Mouse (Mus musculus) intestine, postnatal 0 days (tissue): Measurements from ENCODE around the gene Pard3b. TPM values are rescaled to one million over a fixed set of nuclear protein-coding genes. Genes with fewer than 3 reads are reported as not detected.
A peak's percentile ranks its signal among the peaks of the same experiment; 100 is the strongest.

Experiments
- ATAC-seq: fragments of 200-750 bp; cut with Nextera tagmentation; 2 replicates; pipeline ENCODE4 v1.8.0; 2017; ENCODE audit warnings: mild to moderate bottlenecking, moderate TSS enrichment, moderate library complexity
- H3K27ac ChIP-seq: fragments of 300-500 bp; sonication (generic); 2 replicates; pipeline ENCODE4 v1.5.1; 2014; ENCODE audit warnings: mild to moderate bottlenecking, low read depth, low read length, moderate library complexity
- H3K27me3 ChIP-seq: fragments of 300-500 bp; sonication (generic); replicated peaks from 2 replicates; pipeline ENCODE4 v1.6.1; 2014; ENCODE audit warnings: low read length, mixed read lengths; ENCODE audit not compliant: control insufficient read depth, insufficient read depth
- H3K36me3 ChIP-seq: fragments of 300-500 bp; sonication (generic); 2 replicates; pipeline ENCODE4 v1.6.1; 2014; ENCODE audit warnings: mild to moderate bottlenecking, moderate library complexity; ENCODE audit not compliant: control insufficient read depth, insufficient read depth
- H3K4me1 ChIP-seq: fragments of 300-500 bp; sonication (generic); replicated peaks from 2 replicates; pipeline ENCODE4 v1.6.1; 2014; ENCODE audit warnings: antibody characterized with exemption, low read length, mixed read lengths; ENCODE audit not compliant: control insufficient read depth, insufficient read depth
- H3K4me2 ChIP-seq: fragments of 300-500 bp; sonication (generic); replicated peaks from 2 replicates; pipeline ENCODE4 v1.6.1; 2014; ENCODE audit warnings: low read depth, mild to moderate bottlenecking, moderate library complexity
- H3K4me3 ChIP-seq: fragments of 300-500 bp; sonication (generic); 2 replicates; pipeline ENCODE4 v1.5.1; 2014; ENCODE audit warnings: low read depth, low read length
- H3K9ac ChIP-seq: fragments of 300-500 bp; sonication (generic); 2 replicates; pipeline ENCODE4 v1.6.1; 2014; ENCODE audit warnings: mild to moderate bottlenecking, low read depth, low read length
- H3K9me3 ChIP-seq: fragments of 300-500 bp; sonication (generic); 2 replicates; pipeline ENCODE4 v1.6.1; 2016; ENCODE audit warnings: mixed run types; ENCODE audit not compliant: control insufficient read depth
- CTCF ChIP-seq: sonication (generic); IDR thresholded peaks from 2 replicates; pipeline ENCODE4 v1.5.1; 2016; ENCODE audit warnings: low read depth, mild to moderate bottlenecking, control low read depth, antibody characterized with exemption, moderate library complexity
- WGBS: fragments of 180-500 bp; shearing (Covaris S2); extraction: QIAGEN DNeasy Blood & Tissue Kit; methylation state at CpG from one replicate; pipeline ENCODE4 v1.1.7; 2014; 5-methylcytosine and 5-hydroxymethylcytosine counted together
- polyA plus RNA-seq: library from polyadenylated mRNA; unstranded; fragments of >200 nt; fragmentation: Nextera tagmentation; extraction: Ambion mirVana; gene quantifications from 2 replicates; pipeline ENCODE4 v1.2.1, GENCODE M21; 2015

Gene Pard3b
- polyA plus RNA-seq, 1 experiment from 2014 or later = 17.2 TPM

DNA sequence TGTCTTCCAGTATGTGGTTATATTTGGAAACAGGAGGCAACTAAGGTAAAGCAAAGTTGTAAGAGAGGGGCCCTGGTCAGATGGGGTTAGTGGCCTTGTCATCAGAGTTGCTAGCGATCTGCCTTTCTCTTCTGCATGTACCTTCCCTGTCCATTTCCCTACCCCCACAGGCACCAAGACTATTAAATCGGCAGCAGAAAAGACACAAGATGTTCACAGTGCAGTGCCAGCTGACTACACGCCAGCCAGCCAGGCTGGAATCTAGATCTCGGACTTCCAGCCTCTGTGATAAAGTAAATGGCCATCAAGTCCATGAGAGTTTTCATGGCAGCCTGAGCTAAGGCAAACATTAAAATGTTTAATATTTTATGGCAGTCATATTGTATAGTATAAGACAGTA is 257.4 kb downstream of the Pard3b start:
- no peaks in the 10 kb centered on the region for H3K4me1 ChIP-seq
- H3K9ac ChIP-seq = no peak overlapping the region
- ATAC-seq = no peak
- no peaks in the 10 kb centered on the region for H3K9me3 ChIP-seq
- no peaks in the 10 kb centered on the region for H3K36me3 ChIP-seq
- H3K27ac ChIP-seq = no peak overlapping the region
- H3K4me3 ChIP-seq = no peak overlapping the region
- TF ChIP-seq CTCF = no peak
- H3K27me3 ChIP-seq = no peaks in the 10 kb centered on the region
- H3K4me2 ChIP-seq = no peak overlapping the region
- 75% methylated on average over 4 of the region's 4 CpGs for WGBS

DNA sequence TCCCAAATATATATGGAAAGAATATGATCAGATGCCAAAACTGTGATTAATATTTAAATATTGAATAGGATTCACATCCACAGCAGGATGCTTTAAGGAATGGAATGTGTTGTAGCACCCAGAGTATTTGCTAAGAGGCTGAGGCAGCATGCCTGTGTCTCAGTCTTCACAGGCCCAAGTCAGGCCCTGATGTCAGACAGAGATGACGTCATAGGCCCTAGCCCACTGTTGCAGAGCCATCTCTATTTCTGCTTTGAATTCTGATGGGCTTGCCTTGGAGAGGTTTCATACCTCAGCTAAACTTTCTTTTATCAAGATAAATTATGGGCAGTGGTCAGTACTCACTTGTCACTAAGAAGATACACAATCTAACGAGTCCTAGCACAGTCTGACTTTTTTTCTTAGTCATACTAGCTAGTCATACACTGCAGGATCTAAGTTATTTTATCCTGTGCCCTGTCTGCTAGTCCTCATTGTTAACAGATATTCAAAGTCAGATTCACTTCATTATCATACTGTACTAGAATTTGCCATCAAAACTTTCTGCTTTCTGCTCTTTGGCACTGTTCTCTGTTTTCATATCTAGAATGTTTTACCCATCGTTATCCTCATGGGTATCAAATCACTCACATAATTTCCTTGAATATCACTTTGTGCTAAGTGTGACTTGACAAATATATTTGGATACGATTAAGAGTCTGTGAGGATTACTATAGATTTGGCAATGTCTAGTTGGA is 264.8 kb downstream of the Pard3b start:
- Histone ChIP-seq H3K4me2 (no peak overlapping the region), H3K27ac (no peak overlapping the region)
- WGBS = 73% methylated on average over 4 of the region's 4 CpGs

DNA sequence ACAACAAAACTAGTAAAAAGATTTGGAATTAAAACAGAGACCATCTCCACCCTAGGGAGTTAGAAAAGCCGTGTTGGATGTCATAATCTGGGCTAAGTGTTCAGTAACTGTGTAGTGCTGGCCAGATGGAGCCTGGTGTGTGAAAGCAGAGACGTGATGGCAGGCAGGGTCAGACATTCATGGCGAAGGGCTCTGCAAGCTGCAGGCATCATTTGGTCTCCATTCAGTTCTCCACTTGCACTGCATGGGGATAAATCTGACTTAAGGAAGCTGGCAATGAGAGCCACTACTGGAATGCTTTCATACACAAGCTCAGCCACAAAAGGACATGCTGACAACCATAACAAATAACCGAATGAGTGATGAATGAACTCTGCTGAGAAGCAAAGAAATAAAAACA is 265.4 kb downstream of the Pard3b start:
- Histone ChIP-seq H3K27me3 (no peaks in the 10 kb centered on the region), H3K9me3 (no peaks in the 10 kb centered on the region), H3K36me3 (no peaks in the 10 kb centered on the region), H3K4me3 (no peak overlapping the region), H3K27ac (no peak overlapping the region), H3K4me1 (no peaks in the 10 kb centered on the region), H3K9ac (no peak overlapping the region), H3K4me2 (no peak overlapping the region)
- no peak for TF ChIP-seq CTCF
- no peak for ATAC-seq
- 65% methylated on average over 4 of the region's 4 CpGs for WGBS

More for the DNA sequence above, 264.8 kb downstream of the Pard3b start:
- Histone ChIP-seq H3K4me3 (no peak overlapping the region), H3K9ac (no peak overlapping the region), H3K27me3 (no peaks in the 10 kb centered on the region), H3K36me3 (no peaks in the 10 kb centered on the region), H3K9me3 (no peaks in the 10 kb centered on the region), H3K4me1 (no peaks in the 10 kb centered on the region)
- no peak for TF ChIP-seq CTCF
- no peak for ATAC-seq

DNA sequence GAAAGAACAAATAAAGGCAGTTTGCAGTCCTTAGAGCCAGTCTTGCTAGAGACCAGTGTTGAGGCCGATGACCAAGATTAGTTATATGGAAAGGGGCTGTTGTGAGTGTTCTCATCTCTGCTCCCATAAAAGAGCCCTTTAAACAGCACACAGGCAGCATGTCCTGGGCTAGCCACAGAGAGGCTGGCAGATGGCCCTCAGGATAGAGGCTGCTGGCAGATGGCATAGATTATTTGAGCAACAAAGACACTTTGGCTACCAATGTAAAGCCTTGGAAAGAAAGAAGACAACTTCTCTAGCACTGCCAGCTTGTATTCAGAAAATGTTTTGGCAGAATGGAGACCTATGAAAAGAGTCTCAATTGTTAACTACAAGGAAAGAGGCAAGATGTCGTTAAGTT is 274.3 kb downstream of the Pard3b start:
- no peaks in the 10 kb centered on the region for H3K36me3 ChIP-seq
- TF ChIP-seq CTCF = no peak
- no peak overlapping the region for H3K4me2 ChIP-seq
- H3K4me1 ChIP-seq = no peaks in the 10 kb centered on the region
- 77% methylated on average over 2 of the region's 2 CpGs for WGBS
- ATAC-seq = no peak
- H3K9ac ChIP-seq = no peak overlapping the region
- H3K9me3 ChIP-seq = no peaks in the 10 kb centered on the region
- H3K27ac ChIP-seq = no peak overlapping the region
- H3K27me3 ChIP-seq = no peaks in the 10 kb centered on the region
- H3K4me3 ChIP-seq = no peak overlapping the region

DNA sequence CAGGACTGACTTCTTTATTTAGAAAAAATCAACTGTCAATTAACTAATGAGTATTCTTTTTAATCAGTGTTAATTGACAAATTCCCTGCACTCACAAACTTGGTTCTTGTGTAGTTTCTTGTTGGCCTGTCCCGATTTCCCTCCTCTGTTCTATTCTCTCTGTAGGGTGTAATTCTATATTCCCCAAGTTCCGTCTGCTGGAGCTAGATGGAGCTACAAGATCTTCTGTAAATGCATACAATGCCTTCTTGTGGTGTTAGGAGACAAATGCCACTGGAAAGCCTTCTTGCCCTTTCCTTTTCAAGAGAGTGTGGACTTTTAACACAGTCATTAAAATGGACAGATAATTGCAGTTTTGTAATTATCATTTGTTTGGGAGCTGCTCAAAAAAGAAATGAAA is 286.3 kb downstream of the Pard3b start:
- no peak overlapping the region for H3K4me2 ChIP-seq
- ATAC-seq = no peak
- no peaks in the 10 kb centered on the region for H3K36me3 ChIP-seq
- no peaks in the 10 kb centered on the region for H3K9me3 ChIP-seq
- H3K27ac ChIP-seq = no peak overlapping the region
- no peak overlapping the region for H3K4me3 ChIP-seq
- WGBS = 34% methylated on average over 2 of the region's 2 CpGs
- no peaks in the 10 kb centered on the region for H3K27me3 ChIP-seq
- peak; percentile 87 for TF ChIP-seq CTCF
- H3K4me1 ChIP-seq = peaks cover 8% of the 10 kb centered on the region; the same call in 1 of the 2 replicates
- H3K9ac ChIP-seq = no peak overlapping the region

DNA sequence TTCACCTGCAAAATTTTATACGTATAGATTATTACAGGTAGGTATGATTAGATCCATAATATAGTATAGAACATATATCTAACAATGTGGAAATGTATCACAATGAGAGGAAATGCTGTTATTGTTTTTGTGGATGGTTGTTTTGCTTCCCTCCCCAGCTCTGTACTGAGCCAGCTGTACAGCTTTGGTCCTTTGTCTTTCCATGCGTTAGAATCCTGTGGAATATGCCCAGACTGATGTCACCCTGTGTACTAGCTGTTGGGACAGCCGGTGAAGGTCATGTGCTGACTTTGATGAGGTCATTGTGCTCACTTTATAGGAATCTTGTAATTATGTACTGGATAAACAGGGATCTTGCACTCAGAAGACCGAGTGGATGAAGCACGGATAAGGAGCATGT is 286.9 kb downstream of the Pard3b start:
- no peak for ATAC-seq
- H3K27ac ChIP-seq = no peak overlapping the region
- no peak for TF ChIP-seq CTCF
- H3K27me3 ChIP-seq = no peaks in the 10 kb centered on the region
- no peak overlapping the region for H3K4me3 ChIP-seq
- H3K4me1 ChIP-seq = peaks cover 8% of the 10 kb centered on the region; the same call in 1 of the 2 replicates
- WGBS = 76% methylated on average over 5 of the region's 5 CpGs
- H3K9me3 ChIP-seq = no peaks in the 10 kb centered on the region
- no peaks in the 10 kb centered on the region for H3K36me3 ChIP-seq
- no peak overlapping the region for H3K4me2 ChIP-seq
- no peak overlapping the region for H3K9ac ChIP-seq
